8 mouse cellular contexts compared by ENCODE assay signal in the genomic region with DNA sequence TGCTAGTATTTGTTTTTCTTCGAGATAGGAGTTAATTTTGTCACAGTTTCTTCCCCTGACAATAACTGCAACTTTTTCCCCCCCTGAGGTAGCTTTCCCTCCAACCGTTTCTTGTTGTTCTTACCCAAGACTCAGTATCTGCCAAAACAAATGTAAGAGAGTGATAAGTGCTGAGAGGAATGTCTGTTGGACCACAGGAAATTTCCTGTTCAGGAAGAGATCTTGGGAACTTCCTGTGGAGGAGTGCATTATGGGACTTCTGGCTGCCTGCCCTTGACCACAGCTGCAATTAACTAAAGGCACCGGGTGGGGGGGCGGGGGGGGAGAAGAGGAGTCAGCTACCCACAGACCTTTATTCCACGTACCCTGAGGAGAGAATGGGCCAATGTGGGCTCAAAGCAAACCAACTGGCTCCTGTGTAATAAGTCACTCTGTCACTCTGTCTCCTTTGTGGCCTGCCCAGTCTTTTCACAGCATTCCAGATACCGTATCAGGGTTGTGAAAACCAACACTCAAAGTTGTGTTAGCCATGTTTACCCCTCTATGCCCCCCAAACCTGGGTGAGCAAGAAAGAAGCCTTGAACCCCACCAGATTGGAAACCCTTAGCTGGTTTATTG.
A peak's percentile ranks its signal among the peaks of the same experiment; 100 is the strongest.
DNase-seq lines count a peak whose midpoint lies in the region; ATAC-seq and TF ChIP-seq lines count a peak whose summit lies in the region.

No protein-coding gene starts in this region.

- H3K27ac ChIP-seq in left cerebral cortex, adult 2 months, result no peak overlapping the region; the same call in 1 of the 2 replicates
- H3K27ac ChIP-seq in kidney, postnatal 0 days, result peak overlapping the region; percentile 56
- H3K27ac ChIP-seq in forebrain, embryonic 14.5 days (ENCODE audit: low read depth, low read length), result no peak overlapping the region

- no peak for TF ChIP-seq CTCF in left cerebral cortex, adult 2 months (IDR thresholded peaks at IDR 0.05)
- TF ChIP-seq CTCF in kidney, postnatal 0 days (IDR thresholded peaks at IDR 0.05; ENCODE audit: low read depth), result no peak

- ATAC-seq in kidney, postnatal 0 days (replicated peaks; ENCODE audit: low FRiP score, low read depth), result no peak
- ATAC-seq in megakaryocyte-erythroid progenitor cell, adult 5-6 weeks (replicated peaks; ENCODE audit: low FRiP score, low TSS enrichment, poor library complexity, severe bottlenecking), result peak; percentile 53
- no peak for ATAC-seq in forebrain, embryonic 14.5 days
- no peak for ATAC-seq in frontal cortex, adult (ENCODE audit: low TSS enrichment)

- H3K9me3 ChIP-seq in kidney, postnatal 0 days (replicated peaks; ENCODE audit: low read length), result no peaks in the 10 kb centered on the region
- no peaks in the 10 kb centered on the region for H3K9me3 ChIP-seq in forebrain, embryonic 14.5 days (replicated peaks; ENCODE audit: control insufficient read depth, low read length)

- no peak overlapping the region for H3K9ac ChIP-seq in kidney, postnatal 0 days (ENCODE audit: low read depth, low read length)
- H3K9ac ChIP-seq in forebrain, embryonic 14.5 days (ENCODE audit: low read length), result no peak overlapping the region

- H3K27me3 ChIP-seq in kidney, postnatal 0 days (ENCODE audit: insufficient read depth, low read length), result no peaks in the 10 kb centered on the region
- H3K27me3 ChIP-seq in forebrain, embryonic 14.5 days (replicated peaks; ENCODE audit: control insufficient read depth, insufficient read depth, low read length), result no peaks in the 10 kb centered on the region

- DNase-seq in left cerebral cortex, postnatal 4 days, result peak; percentile 12
- DNase-seq in left cerebral cortex, adult 2 months (ENCODE audit: extremely low spot score in 1 of 2, low spot score in 2 of 2), result no peak
- DNase-seq in heart, adult 8-10 months (ENCODE audit: low spot score), result peak; percentile 85
- DNase-seq in kidney, postnatal 0 days (ENCODE audit: low spot score), result peak; percentile 84
- no peak for DNase-seq in forebrain, embryonic 14.5 days (ENCODE audit: low spot score)
- DNase-seq in frontal cortex, postnatal 25 days (ENCODE audit: low spot score in 2 of 2), result no peak

- 44% methylated on average over 6 of the region's 6 CpGs for WGBS in kidney, postnatal 0 days
- 76% methylated on average over 6 of the region's 6 CpGs for WGBS in forebrain, embryonic 14.5 days

- peaks cover 27% of the 10 kb centered on the region for H3K4me1 ChIP-seq in kidney, postnatal 0 days (replicated peaks; ENCODE audit: insufficient read depth, low read length)
- H3K4me1 ChIP-seq in forebrain, embryonic 14.5 days (ENCODE audit: control insufficient read depth, insufficient read depth, low read length), result peaks cover 20% of the 10 kb centered on the region

- no peak overlapping the region for H3K4me3 ChIP-seq in left cerebral cortex, adult 2 months
- H3K4me3 ChIP-seq in kidney, postnatal 0 days (replicated peaks; ENCODE audit: low read depth, low read length), result no peak overlapping the region
- no peak overlapping the region for H3K4me3 ChIP-seq in forebrain, embryonic 14.5 days (ENCODE audit: low read depth, low read length)

- no peaks in the 10 kb centered on the region for H3K36me3 ChIP-seq in kidney, postnatal 0 days (ENCODE audit: insufficient read depth, low read length)
- H3K36me3 ChIP-seq in forebrain, embryonic 14.5 days (ENCODE audit: control insufficient read depth, insufficient read depth, low read length), result no peaks in the 10 kb centered on the region

- intact Hi-C loops in left cerebral cortex, postnatal 4 days (cut with DNase I), result no loop called here
- intact Hi-C loops in left cerebral cortex, adult 2 months (cut with DNase I), result no loop called here

- H3K4me2 ChIP-seq in kidney, postnatal 0 days (ENCODE audit: low read length), result no peak overlapping the region
- H3K4me2 ChIP-seq in forebrain, embryonic 14.5 days (ENCODE audit: low read length), result no peak overlapping the region

Comparison
In these comparisons a context has a peak if more than half of its experiments do, and no peak if none do; other contexts are left out.
1. DNase-seq: peak in left cerebral cortex, postnatal 4 days (single experiment), heart, adult 8-10 months (single experiment) and kidney, postnatal 0 days (single experiment); none in left cerebral cortex, adult 2 months (0 of 2), forebrain, embryonic 14.5 days (single experiment) and frontal cortex, postnatal 25 days (0 of 2).